Mouse (Mus musculus): Measurements from ENCODE around the gene Zbtb7a.

GRCm38 (mm10) chr10:81139529-81139846 lies 4.5 kb downstream of the Zbtb7a start:
- TF ChIP-seq GATA1 (IDR thresholded peaks at IDR 0.05; ENCODE audit: borderline replicate concordance, low read length) (no peak), FLI1 (IDR thresholded peaks at IDR 0.05; ENCODE audit: low read length) (no peak)

Measured in megakaryocyte, embryonic 14.5 days (primary cell).